Mouse (Mus musculus): ENCODE data around the gene Ampd2.

DNA sequence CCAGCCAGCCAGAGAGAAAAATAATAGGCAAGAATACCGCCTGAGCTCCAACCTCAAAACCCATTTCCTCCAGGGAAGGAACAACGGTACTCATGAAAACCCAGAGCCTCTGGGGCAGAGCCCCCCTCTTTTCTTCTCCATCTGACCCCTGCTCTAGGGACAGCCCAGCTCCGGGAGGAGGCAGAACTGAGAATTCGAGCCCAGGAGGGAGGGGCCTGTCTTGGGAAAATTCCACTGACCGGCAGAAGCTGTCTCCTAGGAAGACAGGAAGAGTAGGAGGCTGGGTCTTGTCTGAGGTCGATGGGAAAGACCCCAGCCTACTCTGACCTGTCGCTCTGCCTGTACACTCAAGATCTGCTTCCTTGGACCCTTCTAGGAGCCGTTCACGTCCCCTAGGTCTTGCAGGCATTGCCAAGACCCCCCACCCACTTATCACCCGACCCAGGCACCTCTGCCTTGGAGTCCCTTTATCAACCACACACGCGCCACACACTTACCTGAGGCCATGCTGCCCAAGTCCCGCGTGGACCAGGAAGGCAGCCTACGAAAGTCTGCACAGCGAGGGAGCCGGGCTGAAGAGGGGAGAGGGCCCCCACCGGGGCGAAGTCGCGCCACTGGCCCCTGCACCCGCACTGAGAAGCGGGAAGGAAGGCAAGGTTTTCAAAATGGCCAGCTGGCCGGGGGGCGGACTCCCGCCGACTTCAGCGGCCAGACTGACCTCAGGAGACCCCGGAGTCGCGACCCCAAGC lies 556 bp downstream of the Ampd2 start:
- TF ChIP-seq CTCF (IDR thresholded peaks at IDR 0.05; ENCODE audit: low read depth, low read length) (no peak), POLR2A (IDR thresholded peaks at IDR 0.05; ENCODE audit: insufficient read depth, low read length) (no peak)
